Mouse (Mus musculus) testis, adult 2 months (tissue): ENCODE measurements around the gene Sephs2.

ENCODE experiments used
- CTCF ChIP-seq: fragments of 200-500 bp; IDR thresholded peaks from 2 replicates; pipeline ENCODE4 v1.5.1; 2012; ENCODE audit warnings: low read depth, mild to moderate bottlenecking, inconsistent platforms, low read length, moderate library complexity; ENCODE audit not compliant: control insufficient read depth, insufficient read depth, insufficient replicate concordance
- POLR2A ChIP-seq: fragments of 200-500 bp; IDR thresholded peaks from 2 replicates; pipeline ENCODE4 v1.6.1; 2012; ENCODE audit warnings: low read depth, mild to moderate bottlenecking, inconsistent platforms, low read length, moderate library complexity; ENCODE audit not compliant: control insufficient read depth

DNA sequence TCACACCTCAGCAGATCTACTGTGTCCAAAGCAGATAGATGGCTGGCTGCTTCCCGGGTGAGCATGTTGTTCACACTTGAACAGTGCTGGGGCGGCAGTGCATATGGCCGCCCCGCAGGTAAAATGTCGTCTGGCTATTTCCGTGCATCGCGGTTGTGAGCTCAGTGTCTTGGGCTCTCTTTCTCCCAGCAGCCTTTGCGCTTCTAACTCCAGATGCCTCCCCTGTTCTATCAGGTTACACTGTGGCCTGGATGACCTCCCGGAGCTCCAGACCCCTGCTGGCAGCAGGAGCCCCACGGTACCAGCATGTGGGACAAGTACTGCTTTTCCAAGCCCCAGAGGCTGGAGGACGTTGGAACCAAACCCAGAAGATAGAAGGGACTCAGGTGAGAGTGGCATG is 36.1 kb upstream of the Sephs2 start:
- TF ChIP-seq POLR2A (no peak), CTCF (no peak)
